Mouse (Mus musculus) liver, embryonic 15.5 days (tissue): Measurements from ENCODE around the gene Cemip2. TPM values are rescaled to one million over a fixed set of nuclear protein-coding genes. Genes with fewer than 3 reads are reported as not detected.

Experiments
- ATAC-seq: fragments of 200-750 bp; cut with Nextera tagmentation; 2 replicates; pipeline ENCODE4 v1.8.0; 2017; ENCODE audit warnings: moderate number of reproducible peaks, mild to moderate bottlenecking, moderate library complexity; ENCODE audit not compliant: insufficient read depth
- H3K27ac ChIP-seq: fragments of 300-500 bp; sonication (generic); replicated peaks from 2 replicates; pipeline ENCODE4 v1.5.1; 2015; ENCODE audit warnings: mild to moderate bottlenecking, inconsistent platforms
- H3K27me3 ChIP-seq: fragments of 300-500 bp; sonication (generic); 2 replicates; pipeline ENCODE4 v1.6.1; 2015; ENCODE audit warnings: mild to moderate bottlenecking, inconsistent platforms
- H3K36me3 ChIP-seq: fragments of 300-500 bp; sonication (generic); replicated peaks from 2 replicates; pipeline ENCODE4 v1.6.1; 2015; ENCODE audit warnings: moderate library complexity, mild to moderate bottlenecking, inconsistent platforms
- H3K4me1 ChIP-seq: fragments of 300-500 bp; sonication (generic); replicated peaks from 2 replicates; pipeline ENCODE4 v1.6.1; 2015; ENCODE audit warnings: inconsistent platforms
- H3K4me2 ChIP-seq: fragments of 300-500 bp; sonication (generic); 2 replicates; pipeline ENCODE4 v1.6.1; 2015; ENCODE audit warnings: moderate library complexity, mild to moderate bottlenecking, inconsistent platforms
- H3K4me3 ChIP-seq: fragments of 300-500 bp; sonication (generic); replicated peaks from 2 replicates; pipeline ENCODE4 v1.5.1; 2015; ENCODE audit warnings: mild to moderate bottlenecking, inconsistent platforms
- H3K9ac ChIP-seq: fragments of 300-500 bp; sonication (generic); 2 replicates; pipeline ENCODE4 v1.6.1; 2015; ENCODE audit warnings: moderate library complexity, mild to moderate bottlenecking, inconsistent platforms
- H3K9me3 ChIP-seq: fragments of 300-500 bp; sonication (generic); replicated peaks from 2 replicates; pipeline ENCODE4 v1.6.1; 2016; ENCODE audit warnings: inconsistent platforms
- WGBS: fragments of 180-500 bp; shearing (Covaris S2); methylation state at CpG from one replicate; pipeline ENCODE4 v1.1.7; 2015; ENCODE audit warnings: mixed read lengths; ENCODE audit not compliant: insufficient replicate concordance; 5-methylcytosine and 5-hydroxymethylcytosine counted together
- polyA plus RNA-seq: library from polyadenylated mRNA; unstranded; fragments of >200 nt; fragmentation: Nextera tagmentation; extraction: Ambion mirVana; gene quantifications from 2 replicates; pipeline ENCODE4 v1.2.1, GENCODE M21; 2015

Cemip2 gene
- polyA plus RNA-seq, 1 experiment from 2014 or later = 7.2 TPM

DNA sequence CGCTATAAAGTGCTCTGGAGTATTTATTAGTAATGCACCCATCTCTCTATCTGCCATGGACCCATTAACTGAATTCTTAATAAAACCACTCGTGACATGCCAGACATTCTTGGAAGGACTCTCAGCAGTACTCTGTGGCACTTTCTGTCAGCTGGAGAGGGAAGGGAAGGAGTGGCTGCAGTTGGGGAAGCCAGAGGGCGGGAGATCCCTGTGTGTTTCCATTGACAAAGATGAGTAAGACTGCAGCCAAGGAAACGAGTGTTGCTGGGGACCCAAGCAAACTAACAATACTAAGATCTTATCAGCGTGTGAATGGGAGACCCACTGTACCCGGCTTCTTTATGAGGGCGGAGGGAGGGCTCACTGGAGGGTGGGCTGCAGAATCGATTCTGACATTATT is 2.5 kb downstream of the Cemip2 start:
- H3K9me3 ChIP-seq = no peaks in the 10 kb centered on the region
- no peaks in the 10 kb centered on the region for H3K36me3 ChIP-seq
- H3K4me1 ChIP-seq = peaks cover 47% of the 10 kb centered on the region
- ATAC-seq = no peak
- peaks cover 27% of the 10 kb centered on the region for H3K27me3 ChIP-seq
- no peak overlapping the region for H3K4me2 ChIP-seq
- no peak overlapping the region for H3K4me3 ChIP-seq
- H3K9ac ChIP-seq = no peak overlapping the region
- WGBS = 44% methylated on average over 8 of the region's 8 CpGs
- no peak overlapping the region for H3K27ac ChIP-seq

DNA sequence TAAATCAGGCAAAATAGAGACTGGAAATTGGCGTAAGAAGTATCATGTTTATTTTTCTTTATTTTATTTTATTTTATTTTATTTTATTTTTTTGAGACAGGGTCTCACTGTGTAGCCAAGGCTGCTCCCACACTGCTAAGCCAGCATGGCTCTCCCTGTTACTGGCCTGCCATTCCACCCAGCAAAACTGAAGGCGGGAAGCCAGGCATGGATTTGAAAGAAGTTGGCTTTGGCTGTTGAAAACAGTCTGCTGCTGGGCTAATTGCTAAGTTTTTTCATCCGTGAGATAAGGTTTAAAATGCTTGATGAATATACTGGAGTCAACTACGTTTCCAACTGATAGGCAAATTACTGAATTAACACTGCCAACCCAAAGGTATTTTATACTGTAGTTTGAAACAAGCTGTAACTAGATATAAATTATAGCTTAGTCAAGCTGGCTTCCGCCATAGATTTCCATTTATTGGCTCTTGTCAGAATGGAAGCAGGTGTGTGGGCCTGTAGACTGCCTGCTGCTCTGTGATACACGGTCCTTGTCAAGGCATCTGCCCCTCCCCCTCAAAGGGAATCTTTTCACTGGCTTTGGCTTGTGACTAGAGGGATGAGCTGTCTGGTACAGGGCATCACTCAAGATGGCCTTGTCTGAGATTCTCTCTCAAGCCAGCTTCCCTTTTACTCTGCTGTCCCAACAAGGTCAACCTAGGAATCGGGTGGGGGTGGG is 3.1 kb downstream of the Cemip2 start:
- Histone ChIP-seq H3K4me3 (no peak overlapping the region), H3K4me1 (peaks cover 49% of the 10 kb centered on the region), H3K36me3 (no peaks in the 10 kb centered on the region), H3K27ac (no peak overlapping the region), H3K9ac (no peak overlapping the region), H3K27me3 (peaks cover 27% of the 10 kb centered on the region), H3K9me3 (no peaks in the 10 kb centered on the region), H3K4me2 (no peak overlapping the region)
- no peak for ATAC-seq
- WGBS = 61% methylated on average over 7 of the region's 7 CpGs

DNA sequence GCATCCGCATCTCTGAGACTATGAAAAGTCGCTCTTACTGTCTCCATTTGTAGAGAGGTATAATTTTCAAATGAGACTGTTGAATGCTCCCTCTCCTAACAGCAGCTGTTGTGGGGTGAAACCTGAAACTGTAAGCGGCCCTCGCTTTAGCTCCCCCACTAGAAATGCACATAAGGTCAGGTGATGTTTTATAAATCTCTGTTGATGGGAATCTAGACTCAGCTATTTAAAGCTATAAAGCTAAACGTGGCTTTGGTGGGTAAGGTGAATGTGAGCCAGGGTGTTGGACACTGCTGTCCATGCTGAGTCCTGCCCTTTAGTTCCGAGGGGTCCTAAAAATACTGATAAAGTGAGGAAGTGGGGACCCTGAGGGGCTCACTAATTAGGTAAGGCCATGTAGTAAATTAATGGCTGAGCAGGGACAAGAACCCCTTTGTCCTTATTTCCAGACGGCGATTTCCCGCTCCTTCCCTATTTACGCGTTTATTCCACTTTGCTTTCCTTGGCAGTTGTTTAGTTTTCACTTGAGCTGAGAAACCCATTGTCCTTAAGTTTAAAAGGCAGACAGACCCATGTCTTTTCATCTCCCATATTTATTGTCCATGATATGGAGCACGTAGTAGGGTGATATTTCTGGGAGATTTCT is 3.8 kb downstream of the Cemip2 start:
- H3K9ac ChIP-seq = no peak overlapping the region
- no peaks in the 10 kb centered on the region for H3K36me3 ChIP-seq
- H3K9me3 ChIP-seq = no peaks in the 10 kb centered on the region
- no peak overlapping the region for H3K4me2 ChIP-seq
- no peak overlapping the region for H3K27ac ChIP-seq
- 70% methylated on average over 12 of the region's 12 CpGs for WGBS
- H3K4me1 ChIP-seq = peaks cover 49% of the 10 kb centered on the region
- H3K4me3 ChIP-seq = no peak overlapping the region
- peaks cover 25% of the 10 kb centered on the region for H3K27me3 ChIP-seq
- no peak for ATAC-seq

DNA sequence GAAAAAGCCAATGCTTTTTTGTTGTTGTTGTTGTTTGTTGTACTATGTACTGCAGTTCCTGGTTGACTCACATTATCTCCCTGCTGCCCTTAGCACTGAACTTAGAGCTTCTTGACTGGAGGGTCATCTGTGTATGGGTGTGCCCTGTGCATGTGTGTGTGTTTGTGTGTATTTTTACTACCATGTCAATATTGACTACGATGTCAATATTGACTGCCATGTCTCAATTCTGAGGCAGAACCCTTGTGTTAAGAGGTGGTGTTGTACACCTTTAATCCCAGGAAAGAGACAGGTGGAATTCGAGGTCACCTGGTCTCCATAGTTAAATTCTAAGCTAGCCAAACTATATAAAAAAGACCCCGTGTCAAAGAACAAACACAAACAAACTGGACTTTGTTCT is 5.6 kb downstream of the Cemip2 start:
- no peaks in the 10 kb centered on the region for H3K36me3 ChIP-seq
- peaks cover 33% of the 10 kb centered on the region for H3K4me1 ChIP-seq
- peaks cover 22% of the 10 kb centered on the region for H3K27me3 ChIP-seq
- 52% methylated on average over 3 of the region's 3 CpGs for WGBS
- H3K9ac ChIP-seq = no peak overlapping the region
- H3K4me2 ChIP-seq = no peak overlapping the region
- no peak overlapping the region for H3K4me3 ChIP-seq
- no peaks in the 10 kb centered on the region for H3K9me3 ChIP-seq
- ATAC-seq = peak; percentile 43
- H3K27ac ChIP-seq = no peak overlapping the region

DNA sequence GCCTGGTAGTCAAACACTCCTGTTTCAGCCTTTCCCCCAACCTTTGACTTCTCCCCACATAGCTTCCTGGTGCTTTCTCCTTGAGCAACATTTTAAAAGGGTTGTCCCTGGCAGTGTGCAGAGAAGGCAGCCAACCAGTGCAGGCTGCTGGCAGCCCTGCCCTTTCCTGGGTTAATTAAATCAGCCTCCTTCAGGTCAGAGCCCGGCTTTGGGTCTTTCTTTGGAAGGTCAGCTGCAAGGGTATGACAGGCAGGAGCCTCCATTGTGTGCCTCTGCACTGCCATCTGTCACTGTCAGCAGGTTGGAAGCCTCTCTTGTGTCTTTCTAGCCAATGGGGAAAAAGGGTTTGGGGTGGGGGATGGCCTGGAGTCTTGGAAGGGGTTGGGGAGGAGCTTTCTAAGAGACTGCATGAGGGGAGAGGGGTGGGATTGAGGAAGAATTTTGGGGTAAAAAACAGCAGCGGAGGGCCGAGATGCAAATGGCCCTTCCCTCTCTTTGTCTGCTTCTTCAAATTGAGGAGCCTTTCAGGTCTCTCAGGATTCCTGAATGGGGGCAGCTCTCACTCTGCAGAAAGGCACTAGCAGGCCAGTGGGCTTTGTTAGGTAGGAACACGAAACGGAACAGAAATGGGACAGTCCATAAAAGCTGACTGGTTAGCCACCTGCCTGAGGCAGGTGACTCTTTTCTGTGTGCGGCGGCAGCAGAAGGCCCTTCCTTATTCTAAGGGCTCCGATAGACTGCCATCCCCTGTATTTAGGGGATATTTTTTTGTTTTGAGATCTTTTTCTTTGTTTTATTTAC is 6.4 kb downstream of the Cemip2 start:
- H3K27ac ChIP-seq = 0 out of 2 replicates have a peak overlapping the region, but pooled peaks have one; percentile 45

DNA sequence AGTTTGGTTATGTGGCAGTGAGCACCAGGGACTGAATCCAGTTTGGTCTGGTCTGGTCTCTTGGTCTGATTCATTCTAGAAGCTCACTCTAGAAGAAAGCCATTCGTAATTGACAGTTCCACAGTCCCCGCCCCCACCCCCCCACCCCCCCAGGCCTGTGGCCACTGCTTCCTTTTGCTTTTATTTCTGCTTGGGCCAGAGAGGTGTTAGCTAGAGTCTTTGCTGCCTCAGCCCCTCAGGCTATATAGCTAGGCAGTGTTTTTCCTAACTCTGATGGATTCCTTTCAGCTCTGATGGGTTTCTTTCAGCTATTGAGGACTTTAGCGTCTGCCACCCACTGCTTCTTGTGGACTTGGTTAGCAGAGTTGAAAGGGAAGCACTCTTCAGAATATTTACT is 7.0 kb downstream of the Cemip2 start:
- Histone ChIP-seq H3K4me1 (peaks cover 23% of the 10 kb centered on the region), H3K4me3 (no peak overlapping the region), H3K36me3 (no peaks in the 10 kb centered on the region), H3K9ac (no peak overlapping the region), H3K4me2 (0 out of 2 replicates have a peak overlapping the region, but pooled peaks have one; percentile 8), H3K9me3 (no peaks in the 10 kb centered on the region), H3K27ac (no peak overlapping the region), H3K27me3 (peaks cover 7% of the 10 kb centered on the region)
- no peak for ATAC-seq
- WGBS = 20% methylated on average over 3 of the region's 3 CpGs

More for the DNA sequence above, 6.4 kb downstream of the Cemip2 start:
- WGBS = 44% methylated on average over 8 of the region's 8 CpGs
- no peak overlapping the region for H3K9ac ChIP-seq
- peaks cover 25% of the 10 kb centered on the region for H3K4me1 ChIP-seq
- no peak overlapping the region for H3K4me3 ChIP-seq
- ATAC-seq = peak; percentile 30; the same call in 1 of the 2 replicates
- H3K27me3 ChIP-seq = peaks cover 13% of the 10 kb centered on the region
- no peaks in the 10 kb centered on the region for H3K9me3 ChIP-seq
- no peaks in the 10 kb centered on the region for H3K36me3 ChIP-seq
- H3K4me2 ChIP-seq = peak overlapping the region; percentile 8

DNA sequence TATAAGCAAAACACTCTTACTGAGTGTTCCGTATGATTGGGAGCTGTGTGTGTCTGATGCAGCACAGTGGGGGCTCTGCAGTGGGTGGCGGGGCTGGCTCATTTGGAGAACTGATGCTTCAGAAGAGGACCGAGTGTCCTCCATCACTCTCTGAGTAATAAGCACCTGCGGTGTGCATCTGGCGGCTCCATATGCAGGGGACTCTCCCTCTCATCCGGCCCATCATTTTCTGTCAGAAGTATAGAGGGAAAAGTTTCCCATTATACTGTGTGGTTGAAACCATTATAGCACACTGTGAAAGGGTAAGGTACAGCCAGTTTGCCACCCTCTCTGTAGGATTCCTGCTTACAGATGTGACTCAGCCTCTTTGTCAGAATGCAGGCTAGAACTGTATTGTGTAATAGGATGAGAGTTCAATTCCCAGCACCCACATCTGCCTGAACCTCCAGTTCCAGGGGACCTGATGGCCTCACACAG is 8.9 kb downstream of the Cemip2 start:
- H3K27ac ChIP-seq = no peak overlapping the region
- 68% methylated on average over 6 of the region's 6 CpGs for WGBS
- no peak overlapping the region for H3K4me3 ChIP-seq
- peaks cover 21% of the 10 kb centered on the region for H3K4me1 ChIP-seq
- no peak overlapping the region for H3K4me2 ChIP-seq
- no peak for ATAC-seq
- H3K27me3 ChIP-seq = no peaks in the 10 kb centered on the region
- no peaks in the 10 kb centered on the region for H3K36me3 ChIP-seq
- H3K9ac ChIP-seq = no peak overlapping the region
- H3K9me3 ChIP-seq = no peaks in the 10 kb centered on the region

DNA sequence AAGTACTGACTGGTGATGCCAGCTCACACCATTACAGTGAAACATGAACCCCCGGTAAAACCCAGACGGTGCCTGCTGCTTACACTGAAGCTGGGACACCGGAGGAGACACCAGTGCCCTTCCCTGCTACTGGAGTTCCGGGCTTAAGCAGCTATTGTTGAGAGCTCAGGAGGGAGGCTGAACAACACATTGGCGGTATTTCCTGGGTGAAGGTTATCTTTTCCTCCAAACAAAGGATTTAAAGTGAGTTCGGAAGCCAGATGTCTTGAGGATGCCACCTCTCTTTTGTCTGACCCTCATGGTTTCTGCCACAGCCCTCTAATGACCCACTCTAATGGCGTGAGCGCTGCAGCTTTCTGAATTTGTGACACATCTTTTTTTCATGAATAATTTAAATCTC is 10.9 kb downstream of the Cemip2 start:
- H3K36me3 ChIP-seq = peaks cover 2% of the 10 kb centered on the region; the same call in 1 of the 2 replicates
- H3K27ac ChIP-seq = no peak overlapping the region
- no peak overlapping the region for H3K9ac ChIP-seq
- peaks cover 15% of the 10 kb centered on the region for H3K4me1 ChIP-seq
- no peaks in the 10 kb centered on the region for H3K9me3 ChIP-seq
- WGBS = 70% methylated on average over 8 of the region's 8 CpGs
- no peak overlapping the region for H3K4me2 ChIP-seq
- no peaks in the 10 kb centered on the region for H3K27me3 ChIP-seq
- no peak overlapping the region for H3K4me3 ChIP-seq
- ATAC-seq = no peak

DNA sequence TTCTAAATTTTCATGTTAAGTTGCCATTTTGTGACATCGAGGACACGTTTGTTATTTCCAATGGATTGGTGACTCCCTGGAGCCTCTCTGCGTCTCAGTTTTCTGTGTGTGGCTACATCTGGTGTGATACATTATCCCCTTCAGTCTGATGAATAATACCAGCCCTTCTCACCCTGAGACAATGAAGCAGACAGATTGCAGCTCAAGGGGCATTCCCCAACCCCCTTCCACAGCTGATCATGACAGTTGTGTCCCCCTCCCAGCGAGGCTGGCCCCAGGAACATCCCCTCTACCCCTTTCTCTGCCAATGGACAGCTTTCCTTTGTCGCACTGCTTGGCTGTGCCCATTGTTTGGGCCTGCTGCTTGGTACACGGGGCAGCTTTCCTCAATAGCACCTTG is 11.5 kb downstream of the Cemip2 start:
- H3K4me1 ChIP-seq = peaks cover 10% of the 10 kb centered on the region
- H3K27me3 ChIP-seq = no peaks in the 10 kb centered on the region
- H3K4me2 ChIP-seq = no peak overlapping the region
- ATAC-seq = no peak
- H3K9ac ChIP-seq = no peak overlapping the region
- peaks cover 2% of the 10 kb centered on the region; the same call in 1 of the 2 replicates for H3K36me3 ChIP-seq
- H3K4me3 ChIP-seq = no peak overlapping the region
- 63% methylated on average over 6 of the region's 6 CpGs for WGBS
- H3K9me3 ChIP-seq = no peaks in the 10 kb centered on the region
- H3K27ac ChIP-seq = no peak overlapping the region

DNA sequence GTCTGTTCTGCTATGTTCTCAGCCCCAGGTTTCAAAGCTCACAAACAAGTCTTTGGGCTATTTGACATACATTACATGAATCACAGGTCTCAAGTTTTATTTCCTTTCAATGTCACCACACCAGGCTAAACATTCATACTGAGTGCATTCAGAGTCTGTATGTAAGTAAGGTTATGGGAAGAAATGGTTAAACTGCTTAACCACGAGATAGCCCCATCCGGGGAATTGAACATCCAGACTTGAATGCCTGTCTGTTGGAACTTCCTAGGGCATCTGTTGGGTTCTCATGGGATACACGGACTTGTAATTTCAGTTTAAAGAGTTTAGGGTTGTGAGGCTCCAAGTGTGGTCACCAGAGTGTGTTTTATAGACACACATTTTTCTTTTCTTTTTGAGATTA is 13.2 kb downstream of the Cemip2 start:
- no peaks in the 10 kb centered on the region for H3K9me3 ChIP-seq
- ATAC-seq = no peak
- no peak overlapping the region for H3K4me3 ChIP-seq
- no peak overlapping the region for H3K4me2 ChIP-seq
- no peak overlapping the region for H3K27ac ChIP-seq
- peaks cover 2% of the 10 kb centered on the region; the same call in 1 of the 2 replicates for H3K36me3 ChIP-seq
- 54% methylated on average over 3 of the region's 3 CpGs for WGBS
- no peaks in the 10 kb centered on the region for H3K4me1 ChIP-seq
- H3K9ac ChIP-seq = no peak overlapping the region
- no peaks in the 10 kb centered on the region for H3K27me3 ChIP-seq

DNA sequence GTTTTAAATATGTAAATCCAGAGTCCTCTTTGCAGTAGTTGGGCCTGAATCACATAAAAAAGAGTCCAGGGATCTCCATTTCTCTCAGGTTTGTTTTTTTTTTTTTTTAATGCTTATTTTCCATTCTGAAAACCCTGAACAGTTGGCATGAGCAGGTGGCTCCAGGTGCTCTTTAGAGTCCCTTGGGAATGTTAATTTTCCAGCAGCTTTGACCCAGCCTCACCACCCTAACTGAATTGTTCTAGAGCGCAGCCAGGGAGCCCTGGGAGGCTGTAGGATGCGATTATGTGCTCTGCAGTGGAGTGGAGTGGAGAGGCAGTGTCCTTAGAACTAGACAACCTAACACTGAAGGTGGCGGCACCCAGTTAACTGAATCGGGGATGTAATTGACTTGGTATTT is 13.7 kb downstream of the Cemip2 start:
- Histone ChIP-seq H3K36me3 (peaks cover 2% of the 10 kb centered on the region; the same call in 1 of the 2 replicates), H3K9ac (no peak overlapping the region), H3K27ac (no peak overlapping the region), H3K9me3 (no peaks in the 10 kb centered on the region), H3K27me3 (no peaks in the 10 kb centered on the region), H3K4me3 (no peak overlapping the region), H3K4me1 (no peaks in the 10 kb centered on the region), H3K4me2 (no peak overlapping the region)
- 82% methylated on average over 4 of the region's 4 CpGs for WGBS
- ATAC-seq = no peak
